Mouse (Mus musculus) liver, embryonic 14 days (tissue): Measurements from ENCODE around the gene Mup7. TPM values are rescaled to one million over a fixed set of nuclear protein-coding genes. Genes with fewer than 3 reads are reported as not detected.

Experiments used
- polyA plus RNA-seq: library from polyadenylated mRNA; depleted of rRNA; stranded (reverse); fragments of >200 nt; gene quantifications from 2 replicates; pipeline ENCODE4 v1.2.3, GENCODE M21; 2012; rRNA removed

Mup7 gene
- polyA plus RNA-seq, result not detected in 2 replicates

GRCm38 (mm10) chr4:60070375-60070774 lies at the start of gene Mup7:
Gene Mup7, minus strand, starts transcription at chr4:60070475.

Other genes starting within 250 kb of the Mup7 start
- not detected in 2 replicates for gene Slc46a2, start 155.4 kb downstream of the Mup7 start, polyA plus RNA-seq
- not detected in 2 replicates for gene Mup4, start 109.8 kb downstream of the Mup7 start, polyA plus RNA-seq
- not detected in 2 replicates for gene Mup6, start 106.2 kb downstream of the Mup7 start, polyA plus RNA-seq
- gene Mup2, start 83.8 kb upstream of the Mup7 start, polyA plus RNA-seq, result not detected in 2 replicates
- gene Mup8, start 152.1 kb upstream of the Mup7 start, polyA plus RNA-seq, result not detected in 2 replicates